Mouse (Mus musculus) forebrain, embryonic 11.5 days (tissue): ENCODE measurements around the gene Lcn8. TPM values are rescaled to one million over a fixed set of nuclear protein-coding genes. Genes with fewer than 3 reads are reported as not detected.
A peak's percentile ranks its signal among the peaks of the same experiment; 100 is the strongest.
"Not testable (repeated sequence)": the region's sequence is repeated elsewhere in the genome, so short reads cannot be mapped to it uniquely, and the experiment has no call there.

Experiments used
- ATAC-seq: fragments of 200-750 bp; cut with Nextera tagmentation; replicated peaks from 2 replicates; pipeline ENCODE4 v1.8.0; 2017; ENCODE audit warnings: moderate TSS enrichment; ENCODE audit not compliant: low FRiP score
- DNase-seq: peaks from one replicate; pipeline ENCODE4 v3.0.0-alpha.2; 2017; ENCODE audit warnings: low spot score
- H3K27ac ChIP-seq: fragments of 300-500 bp; sonication (generic); 2 replicates; pipeline ENCODE4 v1.5.1; 2014; ENCODE audit warnings: low read depth, low read length
- H3K27me3 ChIP-seq: fragments of 300-500 bp; sonication (generic); 2 replicates; pipeline ENCODE4 v1.6.1; 2014; ENCODE audit warnings: mild to moderate bottlenecking, low read length, mixed read lengths; ENCODE audit not compliant: control insufficient read depth, insufficient read depth
- H3K36me3 ChIP-seq: fragments of 300-500 bp; sonication (generic); 2 replicates; pipeline ENCODE4 v1.6.1; 2014; ENCODE audit warnings: mild to moderate bottlenecking, low read length, moderate library complexity, mixed read lengths; ENCODE audit not compliant: control insufficient read depth, insufficient read depth
- H3K4me1 ChIP-seq: fragments of 300-500 bp; sonication (generic); replicated peaks from 2 replicates; pipeline ENCODE4 v1.6.1; 2014; ENCODE audit warnings: low read length, mixed read lengths; ENCODE audit not compliant: control insufficient read depth, insufficient read depth
- H3K4me2 ChIP-seq: fragments of 300-500 bp; sonication (generic); 2 replicates; pipeline ENCODE4 v1.6.1; 2014; ENCODE audit warnings: low read depth, mild to moderate bottlenecking, low read length, moderate library complexity, mixed read lengths; ENCODE audit not compliant: severe bottlenecking
- H3K4me3 ChIP-seq: fragments of 300-500 bp; sonication (generic); 2 replicates; pipeline ENCODE4 v1.5.1; 2014; ENCODE audit warnings: low read depth, low read length
- H3K9ac ChIP-seq: fragments of 300-500 bp; sonication (generic); 2 replicates; pipeline ENCODE4 v1.6.1; 2014; ENCODE audit warnings: low read length
- H3K9me3 ChIP-seq: fragments of 300-500 bp; sonication (generic); 2 replicates; pipeline ENCODE4 v1.6.1; 2016; ENCODE audit warnings: low read length, mixed read lengths; ENCODE audit not compliant: control insufficient read depth
- WGBS: fragments of 180-500 bp; shearing (Covaris S2); extraction: QIAGEN DNeasy Blood & Tissue Kit; methylation state at CpG from one replicate; pipeline ENCODE4 v1.1.7; 2014; 5-methylcytosine and 5-hydroxymethylcytosine counted together
- polyA plus RNA-seq: library from polyadenylated mRNA; unstranded; fragments of >200 nt; fragmentation: Nextera tagmentation; extraction: Ambion mirVana; gene quantifications from 2 replicates; pipeline ENCODE4 v1.2.1, GENCODE M21; 2014

Gene Lcn8
- polyA plus RNA-seq, 1 experiment from 2014 or later, result not detected

- DNase-seq, result no peak
- Histone ChIP-seq H3K27ac (no peak overlapping the region), H3K4me3 (no peak overlapping the region), H3K4me1 (no peaks in the 10 kb centered on the region), H3K4me2 (no peak overlapping the region), H3K27me3 (no peaks in the 10 kb centered on the region), H3K9me3 (no peaks in the 10 kb centered on the region), H3K36me3 (no peaks in the 10 kb centered on the region), H3K9ac (no peak overlapping the region)
- WGBS, result 71% methylated on average over 4 of the region's 4 CpGs
- ATAC-seq, result no peak
These were observed 34.0 kb downstream of the Lcn8 start for GRCm38 (mm10) chr2:25686941-25687340.

GRCm38 (mm10) chr2:25694605-25695004 is 41.7 kb downstream of the Lcn8 start:
- ATAC-seq (no peak), DNase-seq (peak; percentile 76)
- Histone ChIP-seq H3K27ac (no peak overlapping the region), H3K4me1 (no peaks in the 10 kb centered on the region), H3K4me2 (no peak overlapping the region), H3K27me3 (no peaks in the 10 kb centered on the region), H3K36me3 (no peaks in the 10 kb centered on the region), H3K9me3 (no peaks in the 10 kb centered on the region), H3K9ac (no peak overlapping the region), H3K4me3 (no peak overlapping the region)

- no peak for ATAC-seq
- no peaks in the 10 kb centered on the region for H3K27me3 ChIP-seq
- WGBS, result 69% methylated on average over 4 of the region's 4 CpGs
These were observed 44.0 kb downstream of the Lcn8 start for GRCm38 (mm10) chr2:25696951-25697350.

GRCm38 (mm10) chr2:25698696-25699095 is 45.8 kb downstream of the Lcn8 start:
- H3K4me1 ChIP-seq, result no peaks in the 10 kb centered on the region

More at GRCm38 (mm10) chr2:25696951-25697350, 44.0 kb downstream of the Lcn8 start:
- Histone ChIP-seq H3K36me3 (no peaks in the 10 kb centered on the region), H3K4me2 (no peak overlapping the region), H3K9me3 (no peaks in the 10 kb centered on the region), H3K27ac (no peak overlapping the region), H3K4me3 (no peak overlapping the region), H3K4me1 (no peaks in the 10 kb centered on the region), H3K9ac (no peak overlapping the region)
- DNase-seq, result peak; percentile 42

GRCm38 (mm10) chr2:25699743-25700142 is 46.8 kb downstream of the Lcn8 start, which contains the start of gene Obp2a:
Gene Obp2a, plus strand, starts transcription at chr2:25700043.
- not testable (repeated sequence) for H3K9ac ChIP-seq, H3K27me3 ChIP-seq, H3K27ac ChIP-seq, H3K4me3 ChIP-seq, H3K9me3 ChIP-seq, DNase-seq, H3K4me1 ChIP-seq, H3K4me2 ChIP-seq, ATAC-seq, H3K36me3 ChIP-seq
- WGBS, result 85% methylated on average over 3 of the region's 3 CpGs

More at GRCm38 (mm10) chr2:25698696-25699095, 45.8 kb downstream of the Lcn8 start:
- Histone ChIP-seq H3K4me2 (no peak overlapping the region), H3K27me3 (no peaks in the 10 kb centered on the region), H3K9me3 (no peaks in the 10 kb centered on the region), H3K27ac (no peak overlapping the region), H3K4me3 (no peak overlapping the region), H3K9ac (no peak overlapping the region), H3K36me3 (no peaks in the 10 kb centered on the region)
- WGBS, result 85% methylated on average over 2 of the region's 2 CpGs
- DNase-seq, result peak; percentile 37
- no peak for ATAC-seq

GRCm38 (mm10) chr2:25701001-25701400 is 48.1 kb downstream of the Lcn8 start:
- Histone ChIP-seq H3K9ac (no peak overlapping the region), H3K27me3 (no peaks in the 10 kb centered on the region), H3K9me3 (no peaks in the 10 kb centered on the region), H3K4me1 (no peaks in the 10 kb centered on the region), H3K36me3 (no peaks in the 10 kb centered on the region), H3K27ac (no peak overlapping the region), H3K4me2 (no peak overlapping the region), H3K4me3 (no peak overlapping the region)
- ATAC-seq (no peak), DNase-seq (peak; percentile 39)
- 84% methylated on average over 5 of the region's 5 CpGs for WGBS

GRCm38 (mm10) chr2:25703706-25704105 is 50.8 kb downstream of the Lcn8 start:
- no peak overlapping the region for H3K4me2 ChIP-seq
- DNase-seq, result no peak
- no peaks in the 10 kb centered on the region for H3K4me1 ChIP-seq
- H3K27ac ChIP-seq, result no peak overlapping the region
- H3K27me3 ChIP-seq, result no peaks in the 10 kb centered on the region
- H3K36me3 ChIP-seq, result no peaks in the 10 kb centered on the region
- H3K9me3 ChIP-seq, result no peaks in the 10 kb centered on the region
- no peak for ATAC-seq
- H3K9ac ChIP-seq, result no peak overlapping the region
- WGBS, result 82% methylated on average over 4 of the region's 4 CpGs
- H3K4me3 ChIP-seq, result no peak overlapping the region

Other genes starting within 250 kb of the Lcn8 start
- not detected in 2 replicates for gene Fut7, start 229.9 kb upstream of the Lcn8 start, polyA plus RNA-seq
- 9.9 and 10.2 TPM in 2 replicates for gene Abca2, start 224.4 kb upstream of the Lcn8 start, polyA plus RNA-seq
- gene Clic3, start 196.3 kb upstream of the Lcn8 start, polyA plus RNA-seq, result 0.61 and 0.77 TPM in 2 replicates
- 22.9 and 24.2 TPM in 2 replicates for gene Paxx, start 192.0 kb upstream of the Lcn8 start, polyA plus RNA-seq
- 0.69 and 0.73 TPM in 2 replicates for gene Ptgds, start 183.1 kb upstream of the Lcn8 start, polyA plus RNA-seq
- not detected in 2 replicates for gene Lcn12, start 159.2 kb upstream of the Lcn8 start, polyA plus RNA-seq
- 96.1 and 102 TPM in 2 replicates for gene Fbxw5, start 152.4 kb upstream of the Lcn8 start, polyA plus RNA-seq
- 5.5 and 5.9 TPM in 2 replicates for gene C8g, start 151.4 kb upstream of the Lcn8 start, polyA plus RNA-seq
- gene Traf2, start 106.2 kb upstream of the Lcn8 start, polyA plus RNA-seq, result 37.2 and 40.1 TPM in 2 replicates
- gene Edf1, start 95.3 kb upstream of the Lcn8 start, polyA plus RNA-seq, result 353 and 371 TPM in 2 replicates
- 1.3 and 5.0 TPM in 2 replicates for gene Mamdc4, start 78.3 kb upstream of the Lcn8 start, polyA plus RNA-seq
- gene Phpt1, start 77.9 kb upstream of the Lcn8 start, polyA plus RNA-seq, result 144 and 164 TPM in 2 replicates
- gene Ajm1, start 71.4 kb upstream of the Lcn8 start, polyA plus RNA-seq, result 0.28 and 0.69 TPM in 2 replicates
- 77.1 and 81.5 TPM in 2 replicates for gene Rabl6, start 44.6 kb upstream of the Lcn8 start, polyA plus RNA-seq
- gene Ccdc183, start 35.4 kb upstream of the Lcn8 start, polyA plus RNA-seq, result 0.13 and 0.21 TPM in 2 replicates
- gene Tmem141, start 31.1 kb upstream of the Lcn8 start, polyA plus RNA-seq, result 12.6 and 17.9 TPM in 2 replicates
- 0.95 and 0.97 TPM in 2 replicates for gene Fcna, start 25.1 kb upstream of the Lcn8 start, polyA plus RNA-seq
- gene Lcn5, start 4.8 kb downstream of the Lcn8 start, polyA plus RNA-seq, result not detected in 2 replicates
- not detected in 2 replicates for gene Lcn6, start 23.7 kb downstream of the Lcn8 start, polyA plus RNA-seq
- gene Lcn10, start 29.6 kb downstream of the Lcn8 start, polyA plus RNA-seq, result not detected in 2 replicates
- not detected in 2 replicates for gene Obp2a, start 46.9 kb downstream of the Lcn8 start, polyA plus RNA-seq
- 68.5 and 71.2 TPM in 2 replicates for gene Bmyc, start 53.6 kb downstream of the Lcn8 start, polyA plus RNA-seq
- not detected in 2 replicates for gene Obp2b, start 83.9 kb downstream of the Lcn8 start, polyA plus RNA-seq
- gene Lcn3, start 112.4 kb downstream of the Lcn8 start, polyA plus RNA-seq, result not detected in 2 replicates
- gene Lcn11, start 123.9 kb downstream of the Lcn8 start, polyA plus RNA-seq, result not detected in 2 replicates
- not detected in 2 replicates for gene Gm13539, start 129.1 kb downstream of the Lcn8 start, polyA plus RNA-seq
- not detected in 2 replicates for gene Glt6d1, start 162.7 kb downstream of the Lcn8 start, polyA plus RNA-seq
- not detected in 2 replicates for gene Lcn9, start 170.0 kb downstream of the Lcn8 start, polyA plus RNA-seq
- not detected in 2 replicates for gene Sohlh1, start 194.1 kb downstream of the Lcn8 start, polyA plus RNA-seq
- gene Kcnt1, start 210.6 kb downstream of the Lcn8 start, polyA plus RNA-seq, result 0.53 and 1.0 TPM in 2 replicates